Mouse (Mus musculus) 3134 (cell line): Measurements from ENCODE around the gene Rad23a.

Source experiments
- DNase-seq: peaks from one replicate; pipeline ENCODE4 v3.0.0-alpha.2; 2011; ENCODE audit warnings: low spot score; ENCODE audit not compliant: insufficient read length; ENCODE audit errors: extremely low read depth

The Rad23a gene

GRCm38 (mm10) chr8:84840248-84840999 lies at the start of gene Rad23a:
Gene Rad23a (minus strand): TSS chr8:84840665.
- peak; percentile 95 for DNase-seq

GRCm38 (mm10) chr8:84889141-84889540 lies 48.7 kb upstream of the Rad23a start:
- DNase-seq = no peak

- no peak for DNase-seq
These were observed 47.8 kb upstream of the Rad23a start for GRCm38 (mm10) chr8:84888280-84888679.

GRCm38 (mm10) chr8:84884728-84885127 lies 44.3 kb upstream of the Rad23a start:
- no peak for DNase-seq

GRCm38 (mm10) chr8:84878915-84879314 lies 38.5 kb upstream of the Rad23a start:
- DNase-seq = no peak

GRCm38 (mm10) chr8:84877297-84878035 lies 37.0 kb upstream of the Rad23a start:
- no peak for DNase-seq

GRCm38 (mm10) chr8:84874339-84874738 lies 33.9 kb upstream of the Rad23a start:
- DNase-seq = no peak

- no peak for DNase-seq
These were observed 32.6 kb upstream of the Rad23a start for GRCm38 (mm10) chr8:84873016-84873415.

- DNase-seq = peak; percentile 17
These were observed 32.0 kb upstream of the Rad23a start for GRCm38 (mm10) chr8:84872309-84872965.

GRCm38 (mm10) chr8:84871376-84872308 lies 31.2 kb upstream of the Rad23a start, which contains the start of gene Syce2:
Gene Syce2 (plus strand): TSS chr8:84872111.
- no peak for DNase-seq

- peak; percentile 90 for DNase-seq
These were observed 16.5 kb upstream of the Rad23a start, which contains the start of gene Farsa for GRCm38 (mm10) chr8:84856864-84857441. Gene Farsa (plus strand): TSS chr8:84856989.

GRCm38 (mm10) chr8:84856434-84856833 lies 16.0 kb upstream of the Rad23a start:
- no peak for DNase-seq

GRCm38 (mm10) chr8:84847684-84848435 lies 7.4 kb upstream of the Rad23a start:
- DNase-seq = no peak

- peak; percentile 99 for DNase-seq
These were observed 6.5 kb upstream of the Rad23a start, which contains the start of gene Calr for GRCm38 (mm10) chr8:84846722-84847572. Gene Calr (minus strand): TSS chr8:84846934.

- no peak for DNase-seq
These were observed 5.7 kb upstream of the Rad23a start for GRCm38 (mm10) chr8:84846094-84846721.

GRCm38 (mm10) chr8:84845355-84846093 lies 5.1 kb upstream of the Rad23a start:
- DNase-seq = peak; percentile 21
